Mouse (Mus musculus): Measurements from ENCODE around the gene Tasp1.

- TF ChIP-seq GATA1 (IDR thresholded peaks at IDR 0.05; ENCODE audit: borderline replicate concordance, low read length): no peak
- TF ChIP-seq FLI1 (IDR thresholded peaks at IDR 0.05; ENCODE audit: low read length): no peak
Observed at GRCm38 (mm10) chr2:140075150-140075549, 8.5 kb upstream of the Tasp1 start.
